Comparison of ENCODE assay signal across 8 mouse cellular contexts in the genomic region with DNA sequence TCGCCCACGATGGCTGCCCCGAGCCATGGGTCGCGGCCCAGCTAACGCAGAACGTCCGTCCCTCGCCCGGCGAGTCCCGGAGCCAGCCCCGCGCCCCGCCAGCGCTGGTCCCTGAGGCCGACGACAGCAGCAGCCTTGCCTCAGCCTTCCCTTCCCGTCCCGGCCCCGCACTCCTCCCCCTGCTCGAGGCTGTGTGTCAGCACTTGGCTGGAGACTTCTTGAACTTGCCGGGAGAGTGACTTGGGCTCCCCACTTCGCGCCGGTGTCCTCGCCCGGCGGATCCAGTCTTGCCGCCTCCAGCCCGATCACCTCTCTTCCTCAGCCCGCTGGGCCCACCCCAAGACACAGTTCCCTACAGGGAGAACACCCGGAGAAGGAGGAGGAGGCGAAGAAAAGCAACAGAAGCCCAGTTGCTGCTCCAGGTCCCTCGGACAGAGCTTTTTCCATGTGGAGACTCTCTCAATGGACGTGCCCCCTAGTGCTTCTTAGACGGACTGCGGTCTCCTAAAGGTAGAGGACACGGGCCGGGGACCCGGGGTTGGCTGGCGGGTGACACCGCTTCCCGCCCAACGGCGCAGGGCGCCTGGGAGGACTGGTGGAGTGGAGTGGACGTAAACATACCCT. TPM values are rescaled to one million over a fixed set of nuclear protein-coding genes. Genes with fewer than 3 reads are reported as not detected.
DNase-seq lines count a peak whose midpoint lies in the region; ATAC-seq and TF ChIP-seq lines count a peak whose summit lies in the region.

No protein-coding gene starts in this region.

- peaks cover 26% of the 10 kb centered on the region for H3K27me3 ChIP-seq in hindbrain, postnatal 0 days (ENCODE audit: insufficient read depth, low read length)

- peak overlapping the region; percentile 98 for H3K4me3 ChIP-seq in brown adipose tissue, adult 24 weeks (ENCODE audit: insufficient read depth, low read depth, low read length)
- H3K4me3 ChIP-seq in hindbrain, postnatal 0 days (ENCODE audit: low read length): peak overlapping the region; percentile 60

- no peaks in the 10 kb centered on the region; the same call in none of the 2 replicates for H3K4me1 ChIP-seq in brown adipose tissue, adult 24 weeks (ENCODE audit: control insufficient read depth, insufficient read depth, insufficient read length, low read length)
- H3K4me1 ChIP-seq in hindbrain, postnatal 0 days (ENCODE audit: insufficient read depth, low read length): peaks cover 8% of the 10 kb centered on the region; the same call in 1 of the 2 replicates

- no peak overlapping the region for H3K27ac ChIP-seq in brown adipose tissue, adult 24 weeks (replicated peaks; ENCODE audit: low read depth, low read length)
- H3K27ac ChIP-seq in hindbrain, postnatal 0 days: no peak overlapping the region

- intact Hi-C loops in gastrocnemius, postnatal 36 days (cut with DNase I): loop anchor here (5.0 to 10.0 kb wide), 2 partner anchors 116 to 472 kb away; no protein-coding TSS in a partner anchor

- DNase-seq in R1 (ENCODE audit: low read depth, low spot score): peak; percentile 57
- DNase-seq in gastrocnemius, postnatal 36 days: peak; percentile 46 to 53
- DNase-seq in hindbrain, postnatal 0 days (ENCODE audit: low spot score): no peak
- peak; percentile 54 to 56 for DNase-seq in lung, adult 18-20 months
- DNase-seq in ovary, postnatal 10 days (ENCODE audit: low spot score): peak; percentile 27
- DNase-seq in spleen, postnatal 10 days (ENCODE audit: low spot score in 2 of 2): no peak
- DNase-seq in frontal cortex, postnatal 14 days (ENCODE audit: low spot score in 2 of 2): no peak

- 0 out of 2 replicates have a peak, but pooled peaks have one; percentile 22 for ATAC-seq in hindbrain, postnatal 0 days

- no peaks in the 10 kb centered on the region for H3K9me3 ChIP-seq in hindbrain, postnatal 0 days (ENCODE audit: low read length)

- H3K9ac ChIP-seq in hindbrain, postnatal 0 days (replicated peaks; ENCODE audit: low read length): peak overlapping the region; percentile 35

- no peak for TF ChIP-seq CTCF in hindbrain, postnatal 0 days (IDR thresholded peaks at IDR 0.05; ENCODE audit: low read depth)

- H3K36me3 ChIP-seq in hindbrain, postnatal 0 days (ENCODE audit: insufficient read depth, low read length): no peaks in the 10 kb centered on the region

- H3K4me2 ChIP-seq in hindbrain, postnatal 0 days (ENCODE audit: low read depth, low read length): peak overlapping the region; percentile 91

- WGBS in hindbrain, postnatal 0 days: 2% methylated on average over 47 of the region's 48 CpGs

RNA-seq across cellular contexts. Expression of a gene that starts 1.0 kb away (rescaled TPM):
- polyA plus RNA-seq in brown adipose tissue, adult 24 weeks (2012; ENCODE audit: insufficient read depth, insufficient read length, missing spikeins): 0.75 and 0.96 TPM in 2 replicates
- 1 to 10 TPM; 1.4 to 1.5 TPM for total RNA-seq in gastrocnemius, postnatal 36 days (2021)
- total RNA-seq in hindbrain, postnatal 0 days (2014; rRNA removed): 3.0 and 3.1 TPM in 2 replicates
- polyA plus RNA-seq in hindbrain, postnatal 0 days (2015; fragmentation: Nextera tagmentation; extraction: Ambion mirVana): 2.0 and 2.1 TPM in 2 replicates

Comparison
In these comparisons a context has a peak if more than half of its experiments do, and no peak if none do; other contexts are left out.
1. DNase-seq: peak in R1 (single experiment), gastrocnemius, postnatal 36 days (2 of 2), lung, adult 18-20 months (2 of 2) and ovary, postnatal 10 days (single experiment); none in hindbrain, postnatal 0 days (single experiment), spleen, postnatal 10 days (0 of 2) and frontal cortex, postnatal 14 days (0 of 2).